Mouse (Mus musculus) heart, postnatal 25 days (tissue): ENCODE results near the gene Cdh16. TPM values are rescaled to one million over a fixed set of nuclear protein-coding genes. Genes with fewer than 3 reads are reported as not detected.
A peak's percentile ranks its signal among the peaks of the same experiment; 100 is the strongest.

Experiments used
- DNase-seq: peaks from one replicate; pipeline ENCODE4 v3.0.0; 2022; ENCODE audit warnings: low spot score
- intact Hi-C: fragments of 180-260 bp; cut with DNase I; formaldehyde crosslinking; loops from one replicate; pipeline ENCODE4 v1.15.1; 2025
- total RNA-seq, 2 experiments: library from RNA; stranded (reverse); gene quantifications; 2 replicates each; pipeline ENCODE4 v1.2.3; 2021

The Cdh16 gene
- total RNA-seq, 2 experiments from 2014 or later = 2.4 to 3.1 TPM

DNA sequence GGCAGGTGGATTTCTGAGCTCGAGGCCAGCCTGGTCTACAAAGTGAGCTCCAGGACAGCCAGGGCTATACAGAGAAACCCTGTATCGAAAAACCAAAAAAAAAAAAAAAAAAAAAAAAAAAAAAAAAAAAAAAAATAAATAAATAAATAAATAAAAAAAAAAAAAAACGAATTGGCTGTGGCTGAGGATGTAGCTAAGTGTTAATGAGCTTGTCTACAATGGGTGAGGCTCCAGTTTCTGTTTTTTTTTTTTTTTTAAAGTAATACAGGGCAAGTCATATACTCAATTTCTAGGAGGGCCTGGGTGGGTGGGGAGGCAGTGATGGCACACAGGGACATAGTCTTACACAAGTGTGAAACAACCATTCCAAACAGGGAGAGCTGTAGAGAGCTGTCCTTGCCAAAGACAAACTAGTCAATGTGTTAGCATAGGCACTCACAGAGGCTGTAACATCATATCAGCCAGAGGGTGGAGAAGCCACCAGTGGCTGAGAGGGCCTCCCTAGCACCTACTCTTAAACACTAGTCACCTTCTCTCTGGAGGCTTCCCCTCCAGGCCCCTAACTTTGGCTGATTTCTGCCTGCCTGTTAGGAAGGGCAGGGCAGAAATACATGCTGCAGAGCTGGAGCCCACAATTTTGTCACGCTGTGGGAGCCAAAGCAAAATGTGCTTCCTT lies 3.0 kb upstream of the Cdh16 start:
- intact Hi-C loops = no loop called here
- DNase-seq = no peak

DNA sequence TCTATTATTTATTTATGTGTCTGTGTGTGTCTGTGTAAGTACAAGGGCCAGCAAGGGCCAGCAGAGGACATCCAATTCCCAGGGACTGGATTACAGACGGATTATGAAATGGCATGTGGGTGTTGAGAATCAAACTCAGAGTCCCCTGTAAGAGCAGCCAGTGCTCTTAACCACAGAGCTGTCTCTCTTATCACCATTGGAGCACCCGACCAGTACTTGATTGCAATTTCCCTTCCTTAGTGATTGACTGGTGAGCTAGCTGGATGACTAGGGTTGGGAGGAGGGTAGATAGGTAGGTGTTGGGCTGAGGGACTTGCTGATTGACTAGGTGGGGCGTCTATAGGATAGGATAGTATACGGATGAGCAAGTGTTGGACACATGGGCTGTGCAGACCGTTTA lies 3.4 kb downstream of the Cdh16 start:
- DNase-seq = no peak
- intact Hi-C loops = no loop called here

DNA sequence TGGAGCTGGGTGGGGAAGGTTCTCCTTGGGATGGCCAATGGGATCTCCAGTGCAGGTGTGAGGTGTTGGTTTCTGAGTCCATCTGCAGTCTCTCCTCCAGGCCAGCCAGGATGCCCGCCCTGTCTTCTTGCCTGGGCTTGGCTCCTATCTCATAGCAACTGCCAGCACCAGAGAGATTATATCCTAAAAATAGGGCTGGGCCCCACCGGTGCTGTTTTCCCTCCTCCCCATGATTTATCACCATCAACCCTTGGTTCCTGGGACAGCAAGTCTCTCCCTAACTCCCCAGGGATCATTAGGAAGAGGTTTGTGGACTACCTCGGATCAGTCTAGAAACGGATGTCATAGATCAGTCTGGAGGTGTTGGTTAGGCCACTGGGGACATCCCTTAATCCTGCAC lies 11.1 kb downstream of the Cdh16 start:
- intact Hi-C loops = no loop called here
- no peak for DNase-seq

DNA sequence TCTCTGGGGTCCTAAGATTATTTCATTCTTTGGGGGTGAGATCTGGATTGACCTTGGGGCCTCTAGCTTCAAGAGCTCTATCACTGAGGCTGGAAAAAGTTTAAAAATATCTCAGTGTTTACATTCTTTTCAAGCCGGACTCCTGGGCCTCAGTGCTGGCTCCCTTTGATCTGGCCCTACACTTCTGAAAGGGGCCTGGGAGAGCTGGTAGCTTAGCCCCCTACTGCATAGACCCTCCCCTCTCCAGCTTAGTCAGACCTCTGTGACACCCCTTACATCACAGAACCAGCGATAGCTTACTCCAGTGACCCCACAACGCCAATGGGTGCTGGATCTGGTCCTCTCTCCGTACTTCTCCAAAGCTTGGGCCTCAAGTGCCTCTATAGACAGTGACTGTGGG lies 12.6 kb downstream of the Cdh16 start:
- no peak for DNase-seq
- intact Hi-C loops = loop anchor here (2.0 kb wide), 1 partner anchor 17 kb away; no protein-coding TSS in a partner anchor

DNA sequence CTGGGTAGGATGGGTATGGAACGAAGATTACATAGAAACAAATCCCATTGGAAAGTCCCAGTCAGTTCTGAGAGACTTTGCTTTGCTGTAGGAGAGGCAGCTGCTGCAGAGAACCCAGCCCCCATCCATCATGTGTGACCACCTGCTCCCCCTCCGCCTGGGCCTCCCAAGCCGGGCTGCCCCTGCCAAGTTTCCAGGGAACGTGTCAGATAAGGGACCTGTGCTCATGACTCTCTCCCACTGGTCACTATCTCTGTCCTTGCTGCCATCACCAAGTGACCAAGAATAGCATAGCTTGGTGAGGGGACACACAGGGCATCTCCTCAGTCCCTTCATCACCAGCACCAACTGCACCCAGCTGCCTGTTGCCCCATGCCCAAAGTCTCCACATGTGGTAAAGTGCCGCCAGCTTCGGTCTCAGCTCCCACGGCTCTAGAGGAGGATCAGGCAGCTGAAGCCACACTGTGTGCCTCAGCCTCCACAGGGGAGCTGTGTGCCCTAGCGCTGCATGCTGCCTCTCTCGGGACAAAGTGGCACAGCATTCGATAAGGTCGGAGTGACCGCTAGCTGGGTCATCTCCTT lies 13.9 kb downstream of the Cdh16 start:
- DNase-seq = peak; percentile 55
- intact Hi-C loops = loop anchor here (2.0 kb wide), 1 partner anchor 19 kb away; no protein-coding TSS in a partner anchor

DNA sequence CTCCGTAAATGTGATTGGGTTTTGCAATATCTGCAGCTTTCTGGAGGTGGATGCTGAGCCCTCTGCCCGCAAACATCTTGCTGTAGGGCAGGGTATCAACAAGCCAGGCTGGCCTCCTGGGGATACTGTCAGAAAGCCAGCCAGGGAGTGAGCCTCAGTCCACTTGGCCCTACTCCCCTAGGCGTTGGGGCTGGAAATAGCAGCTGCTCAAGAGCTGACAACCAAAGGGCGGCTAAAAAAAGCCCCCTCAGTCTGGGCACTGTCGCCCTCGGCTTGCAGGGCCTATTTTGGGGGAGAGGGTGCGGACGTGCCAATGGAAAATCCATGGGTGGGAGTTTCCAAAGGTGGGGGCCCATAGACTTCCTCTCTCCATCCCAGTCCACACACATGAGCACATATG lies 15.0 kb downstream of the Cdh16 start:
- DNase-seq = no peak
- intact Hi-C loops = no loop called here

DNA sequence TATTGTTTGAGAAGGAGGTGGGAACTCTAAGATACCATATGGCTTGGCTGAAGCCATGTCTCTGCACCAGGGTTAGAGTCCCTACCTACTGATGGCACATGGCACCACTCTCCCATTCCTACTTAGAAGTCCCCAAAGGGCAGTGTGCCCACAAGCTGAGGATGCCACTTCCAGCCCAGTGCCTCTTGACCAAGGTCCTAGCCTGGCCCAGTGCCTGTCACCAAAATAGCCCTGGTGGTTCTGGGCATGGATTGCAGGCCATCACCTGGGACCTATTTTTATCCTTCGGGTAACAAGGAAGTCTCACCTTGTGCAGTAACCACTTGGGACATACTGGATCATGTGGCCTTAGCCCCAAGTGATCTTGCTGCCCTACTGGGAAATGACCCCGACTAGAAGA lies 16.3 kb downstream of the Cdh16 start:
- intact Hi-C loops = no loop called here

DNA sequence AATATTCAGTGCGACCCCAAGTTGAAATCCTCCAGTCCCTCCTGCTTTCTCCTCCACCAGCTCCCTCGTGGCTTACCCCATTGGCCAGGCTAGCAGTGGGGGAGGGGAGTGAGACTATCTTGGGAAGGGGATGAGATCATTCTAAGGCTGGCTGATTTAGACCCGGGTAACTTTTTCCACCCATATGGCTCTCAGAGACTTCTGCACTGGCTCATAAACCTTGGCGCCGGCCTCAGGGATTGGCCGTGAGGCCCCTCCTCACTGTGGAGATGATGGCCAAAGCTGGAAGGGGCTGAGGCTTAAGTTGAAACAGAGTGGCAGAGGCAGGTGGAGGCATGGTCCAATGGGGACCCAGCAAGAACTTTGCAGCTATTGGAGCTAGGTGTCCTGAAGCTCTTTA lies 17.9 kb downstream of the Cdh16 start:
- DNase-seq = no peak
- intact Hi-C loops = no loop called here

More for the DNA sequence above, 16.3 kb downstream of the Cdh16 start:
- DNase-seq = peak; percentile 51

DNA sequence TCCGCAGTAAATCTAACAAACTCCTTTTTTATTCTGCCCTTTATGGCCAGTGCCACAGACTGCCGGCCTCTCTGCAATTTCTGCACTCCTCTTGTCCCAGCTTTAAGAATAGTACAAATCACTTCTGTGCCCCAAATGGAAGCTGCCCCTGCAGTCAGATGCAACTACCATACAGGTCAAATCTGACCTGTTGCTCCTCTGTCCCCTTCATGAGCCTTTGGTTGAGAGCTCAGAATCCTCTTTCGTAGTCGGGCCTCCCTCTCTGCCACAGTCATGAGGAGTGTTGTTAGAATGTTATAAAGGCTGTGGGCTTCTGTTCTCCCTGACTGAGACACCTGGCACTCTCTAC lies 21.0 kb downstream of the Cdh16 start:
- intact Hi-C loops = loop anchor here (5.0 kb wide), 1 partner anchor 354 kb away; no protein-coding TSS in a partner anchor
- no peak for DNase-seq

DNA sequence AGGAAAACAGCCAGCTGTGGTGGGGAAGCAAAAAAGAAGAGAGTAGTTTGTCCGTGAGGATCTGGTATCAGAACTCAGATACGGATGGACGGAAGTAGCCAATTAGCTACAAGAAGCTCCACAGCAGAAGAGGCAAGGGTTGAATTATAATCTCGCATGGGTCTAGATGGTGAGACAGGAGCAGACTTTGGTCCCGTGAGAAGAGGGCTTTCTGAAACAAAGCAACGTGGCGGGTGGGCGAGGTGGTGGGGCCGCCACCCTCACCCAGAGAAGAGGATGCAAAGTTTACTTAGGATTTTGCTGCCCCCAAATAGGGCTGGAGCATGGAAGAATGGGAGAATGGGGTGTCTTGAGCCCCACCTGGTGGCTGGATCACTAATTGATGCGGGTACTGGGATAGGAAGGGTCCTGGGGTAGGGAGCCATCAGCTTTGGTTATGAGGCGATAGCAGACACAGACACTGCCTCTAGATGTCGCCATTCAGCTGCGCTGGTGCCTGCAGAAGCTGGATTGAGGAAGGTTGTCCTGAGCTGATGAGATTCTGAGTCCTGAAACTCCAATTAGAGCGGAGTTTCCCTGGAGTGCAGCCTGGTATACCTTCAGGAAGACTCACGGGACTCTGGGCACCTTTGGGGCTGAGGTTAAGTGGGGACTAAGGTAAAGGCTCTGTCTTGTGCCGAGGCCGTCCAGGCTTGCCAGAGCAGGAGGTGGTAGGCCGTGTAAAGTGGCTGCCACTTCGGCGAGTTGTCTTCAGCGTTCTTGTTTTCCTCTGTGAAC lies 21.5 kb downstream of the Cdh16 start:
- intact Hi-C loops = loop anchor here (1.0 to 5.0 kb wide), 2 partner anchors 40 to 355 kb away; no protein-coding TSS in a partner anchor

DNA sequence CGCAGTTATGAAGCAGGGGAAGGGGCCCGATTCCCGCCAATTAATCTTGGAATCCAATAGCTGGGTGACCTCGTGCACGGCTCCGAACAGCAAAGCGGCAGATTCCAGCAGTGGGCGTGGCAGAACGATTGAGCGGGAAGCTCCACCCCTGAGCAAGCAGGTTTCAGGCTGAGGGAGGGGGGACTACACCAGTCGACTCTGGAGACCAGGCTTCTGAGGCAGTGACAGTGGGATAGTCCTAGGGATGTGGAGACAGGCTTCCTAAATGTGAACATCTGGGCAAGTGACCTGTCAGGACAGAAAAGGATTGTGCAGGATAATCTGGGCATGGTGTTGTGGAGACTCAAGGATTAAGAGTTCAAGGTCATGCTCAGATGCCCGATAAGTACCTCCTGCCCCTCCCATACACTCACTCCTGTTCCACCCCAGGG lies 22.2 kb downstream of the Cdh16 start:
- intact Hi-C loops = loop anchor here (1.0 to 5.0 kb wide), 2 partner anchors 40 to 355 kb away; no protein-coding TSS in a partner anchor
- DNase-seq = no peak

More for the DNA sequence above, 21.5 kb downstream of the Cdh16 start:
- peak; percentile 75 for DNase-seq

DNA sequence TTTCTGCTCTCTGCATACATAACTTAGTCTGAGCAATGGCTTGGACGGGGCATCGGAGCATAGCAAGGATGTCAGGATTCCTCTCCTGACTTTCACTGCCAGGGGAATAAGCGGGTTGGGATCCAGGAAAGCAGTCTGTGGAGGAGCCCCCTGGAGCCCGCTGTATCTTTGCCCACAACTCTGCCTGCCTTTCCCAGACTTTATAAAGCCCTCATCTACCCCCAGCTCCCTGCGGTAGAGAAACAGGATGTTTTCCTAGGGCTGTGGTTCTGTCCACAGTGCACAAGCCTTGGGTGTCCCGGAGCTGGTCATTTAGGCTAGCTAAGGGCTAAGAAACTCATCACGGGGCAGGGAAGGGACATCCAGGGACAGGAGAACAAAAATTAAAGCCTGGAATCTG lies 22.8 kb downstream of the Cdh16 start:
- intact Hi-C loops = loop anchor here (5.0 kb wide), 1 partner anchor 356 kb away; no protein-coding TSS in a partner anchor
- DNase-seq = no peak

DNA sequence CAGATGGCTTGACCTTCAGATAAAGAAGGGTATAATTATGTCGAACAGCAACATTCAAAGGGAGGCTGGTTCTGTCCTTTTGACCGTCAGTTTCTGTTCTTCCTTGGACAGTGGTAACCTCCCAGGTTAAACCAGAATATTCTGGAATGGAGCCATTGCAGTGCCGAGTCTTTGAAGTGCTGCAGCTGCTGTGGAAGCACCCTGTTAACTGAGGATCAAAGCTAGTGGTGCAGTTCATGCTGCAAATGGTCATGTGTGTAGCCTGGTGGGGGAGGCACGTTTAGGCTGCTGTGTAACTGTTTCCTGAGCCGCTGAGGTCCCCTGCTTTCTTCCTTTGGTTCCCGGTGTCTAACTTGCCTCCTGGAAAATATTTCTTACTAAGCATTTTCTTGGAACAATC lies 25.7 kb downstream of the Cdh16 start:
- no peak for DNase-seq
- intact Hi-C loops = no loop called here

DNA sequence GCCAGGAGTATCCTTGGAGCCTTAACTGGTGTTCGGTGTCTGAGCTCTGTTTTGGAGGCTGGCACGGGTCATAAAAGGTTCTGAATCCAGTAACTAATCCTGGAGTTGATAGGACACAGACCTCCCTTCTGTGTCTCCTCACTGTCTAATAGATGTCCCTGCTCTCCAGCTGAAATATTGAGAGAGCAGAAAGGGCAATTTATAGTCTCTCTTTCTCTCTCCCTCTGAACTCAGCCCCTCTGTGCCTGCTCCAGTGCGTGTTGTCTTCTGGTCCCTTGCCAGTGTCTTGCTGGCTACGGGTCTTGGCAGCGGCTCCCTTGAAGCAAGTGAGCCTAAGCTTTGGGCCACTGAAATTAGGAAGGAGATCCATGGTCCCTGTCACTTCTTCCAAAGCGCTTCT lies 26.5 kb downstream of the Cdh16 start:
- intact Hi-C loops = no loop called here
- DNase-seq = no peak

DNA sequence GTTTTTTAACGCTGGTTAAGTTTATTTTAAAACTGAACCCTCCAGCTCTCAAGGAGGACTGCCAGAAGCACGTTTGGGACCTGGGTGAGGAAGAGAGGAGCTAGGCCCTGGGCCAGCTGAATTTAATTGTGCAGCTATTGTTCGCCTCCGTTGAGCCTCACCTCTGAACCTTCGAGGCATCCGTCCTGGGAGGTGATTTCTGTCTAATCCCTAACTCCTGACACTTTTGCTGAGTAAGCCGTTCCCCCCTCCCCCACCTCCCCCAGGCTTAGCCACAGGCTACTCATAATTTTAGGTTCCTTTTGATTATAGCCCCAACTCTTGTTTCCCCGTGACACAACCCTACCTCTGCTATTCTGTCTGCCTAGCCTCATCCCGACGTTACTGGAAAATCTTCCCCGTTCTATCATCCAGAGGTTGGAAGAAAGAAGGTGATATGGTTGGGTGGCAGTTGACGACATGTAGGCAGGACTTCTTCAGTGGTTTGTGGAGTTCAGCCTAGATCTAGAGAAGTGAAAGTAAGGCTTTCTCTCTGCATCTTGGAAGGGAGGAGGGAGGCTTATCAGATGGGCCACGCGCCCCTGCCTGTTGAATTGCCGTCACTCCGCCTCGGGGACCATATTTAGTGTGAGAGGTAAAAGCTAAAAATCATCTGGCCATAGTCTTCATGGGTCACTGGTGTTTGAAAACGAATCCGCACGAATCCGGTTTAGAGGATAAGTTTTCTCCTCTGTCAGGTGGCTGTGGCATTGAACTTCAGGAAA lies 28.2 kb downstream of the Cdh16 start:
- no peak for DNase-seq
- intact Hi-C loops = no loop called here

DNA sequence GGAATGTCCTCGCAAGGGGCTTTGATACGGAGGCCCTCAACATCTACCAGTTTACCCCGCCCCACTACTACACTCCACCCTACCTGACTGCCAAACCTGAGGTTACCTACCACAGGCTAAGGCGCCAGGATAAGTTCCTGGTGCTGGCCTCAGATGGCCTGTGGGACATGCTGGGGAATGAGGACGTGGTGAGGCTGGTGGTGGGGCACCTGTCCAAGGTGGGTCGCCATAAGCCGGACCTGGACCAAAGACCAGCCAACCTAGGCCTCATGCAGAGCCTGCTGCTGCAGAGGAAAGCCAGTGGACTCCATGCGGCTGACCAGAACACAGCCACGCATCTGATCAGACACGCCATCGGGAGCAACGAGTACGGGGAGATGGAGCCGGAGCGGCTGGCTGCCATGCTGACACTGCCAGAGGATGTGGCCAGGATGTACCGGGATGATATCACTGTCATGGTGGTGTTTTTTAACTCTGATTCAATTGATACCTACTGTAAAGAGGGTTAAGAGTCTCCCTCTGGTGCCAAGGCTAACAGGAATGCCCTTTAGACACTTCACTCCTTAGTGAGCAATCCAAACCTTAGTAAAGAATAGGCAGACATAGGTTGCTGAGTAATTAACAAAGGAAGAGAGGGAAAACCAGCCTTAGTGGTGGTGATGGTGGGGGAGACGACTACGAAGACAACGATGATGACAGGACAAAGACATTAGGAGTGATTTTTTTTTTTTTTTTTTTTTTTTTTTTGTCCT lies 29.4 kb downstream of the Cdh16 start:
- DNase-seq = no peak
- intact Hi-C loops = no loop called here

DNA sequence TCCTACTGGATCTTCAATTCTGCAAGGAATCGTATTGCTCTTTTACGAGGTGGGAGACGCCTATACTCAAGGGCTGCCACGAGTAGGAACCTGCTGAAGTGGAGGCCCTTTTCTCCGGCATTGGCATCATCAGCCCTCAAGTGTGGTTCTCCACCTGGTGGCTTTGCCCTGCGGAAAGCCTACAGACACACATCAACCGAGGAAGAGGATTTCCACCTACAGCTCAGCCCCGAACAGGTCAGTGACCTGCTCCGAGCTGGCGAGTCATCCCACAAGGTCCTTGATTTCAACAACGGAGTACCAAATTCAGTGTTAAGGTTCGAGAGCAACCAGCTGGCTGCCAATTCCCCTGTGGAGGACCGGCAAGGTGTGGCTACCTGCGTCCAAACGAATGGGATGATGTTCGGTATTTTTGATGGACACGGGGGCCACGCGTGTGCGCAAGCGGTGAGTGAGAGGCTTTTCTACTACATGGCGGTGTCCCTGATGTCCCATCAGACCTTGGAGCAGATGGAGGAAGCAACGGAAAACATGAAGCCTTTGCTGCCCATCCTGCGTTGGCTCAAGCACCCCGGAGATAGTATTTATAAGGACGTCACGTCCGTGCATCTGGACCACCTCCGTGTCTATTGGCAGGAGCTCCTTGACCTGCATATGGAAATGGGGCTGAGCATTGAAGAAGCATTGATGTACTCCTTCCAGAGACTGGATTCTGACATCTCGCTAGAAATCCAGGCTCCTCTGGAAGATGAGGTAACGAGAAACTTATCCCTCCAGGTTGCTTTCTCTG lies 30.5 kb downstream of the Cdh16 start:
- DNase-seq = no peak
- intact Hi-C loops = no loop called here

DNA sequence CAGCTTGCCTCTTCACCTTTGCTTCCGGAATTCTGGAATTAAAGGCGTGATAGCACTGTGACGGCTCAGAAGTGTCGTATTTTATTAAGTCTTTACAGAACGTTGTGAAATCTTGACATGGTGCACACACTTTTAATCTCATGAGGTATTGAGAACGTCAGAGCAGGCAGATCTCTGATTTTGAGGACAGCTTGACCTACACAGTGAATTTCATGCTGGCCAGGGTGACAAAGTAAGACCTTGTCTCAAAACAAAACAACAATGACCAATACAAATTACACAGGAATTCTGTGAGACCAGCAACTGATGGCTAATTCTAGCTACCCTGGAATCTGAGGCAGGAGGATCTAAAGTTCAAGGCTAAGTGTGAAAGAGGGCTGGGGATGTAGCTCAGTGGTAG lies 31.6 kb downstream of the Cdh16 start:
- DNase-seq = no peak
- intact Hi-C loops = no loop called here

DNA sequence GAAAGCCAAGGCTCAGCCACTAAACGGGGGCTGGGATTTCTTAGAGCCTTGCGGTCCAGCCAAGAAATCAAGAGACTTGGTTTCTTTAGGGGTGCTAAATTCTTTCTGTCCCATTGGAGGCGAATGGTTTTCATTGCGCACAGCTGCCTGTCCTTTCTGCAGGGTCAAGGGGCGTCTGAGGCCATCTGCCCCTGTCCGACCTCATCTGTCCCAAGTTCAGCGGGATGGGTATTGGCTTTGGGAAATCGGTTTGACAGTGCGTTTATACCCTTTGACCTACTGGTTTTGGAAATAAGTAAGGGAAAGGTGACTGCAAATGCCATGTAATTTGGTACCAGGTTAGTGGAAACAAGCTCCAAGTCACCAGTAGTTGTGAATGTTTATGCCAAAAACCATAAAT lies 32.3 kb downstream of the Cdh16 start:
- intact Hi-C loops = no loop called here
- DNase-seq = no peak
